Mouse (Mus musculus) neural tube, embryonic 15.5 days (tissue): Measurements from ENCODE around the gene Sirt2. TPM values are rescaled to one million over a fixed set of nuclear protein-coding genes. Genes with fewer than 3 reads are reported as not detected.

Experiments
- ATAC-seq: fragments of 200-750 bp; cut with Nextera tagmentation; 2 replicates; pipeline ENCODE4 v1.8.0; 2017; ENCODE audit warnings: mild to moderate bottlenecking, moderate TSS enrichment, moderate library complexity; ENCODE audit not compliant: low FRiP score
- H3K27ac ChIP-seq: fragments of 300-500 bp; sonication (generic); replicated peaks from 2 replicates; pipeline ENCODE4 v1.5.1; 2015; ENCODE audit warnings: mild to moderate bottlenecking, inconsistent platforms
- H3K27me3 ChIP-seq: fragments of 300-500 bp; sonication (generic); replicated peaks from 2 replicates; pipeline ENCODE4 v1.6.1; 2015; ENCODE audit warnings: inconsistent platforms
- H3K36me3 ChIP-seq: fragments of 300-500 bp; sonication (generic); 2 replicates; pipeline ENCODE4 v1.6.1; 2015; ENCODE audit warnings: inconsistent platforms
- H3K4me1 ChIP-seq: fragments of 300-500 bp; sonication (generic); 2 replicates; pipeline ENCODE4 v1.6.1; 2015; ENCODE audit warnings: inconsistent platforms
- H3K4me2 ChIP-seq: fragments of 300-500 bp; sonication (generic); 2 replicates; pipeline ENCODE4 v1.6.1; 2015; ENCODE audit warnings: inconsistent platforms, mild to moderate bottlenecking, moderate library complexity
- H3K4me3 ChIP-seq: fragments of 300-500 bp; sonication (generic); replicated peaks from 2 replicates; pipeline ENCODE4 v1.5.1; 2015; ENCODE audit warnings: mild to moderate bottlenecking, inconsistent platforms
- H3K9ac ChIP-seq: fragments of 300-500 bp; sonication (generic); replicated peaks from 2 replicates; pipeline ENCODE4 v1.6.1; 2015; ENCODE audit warnings: mild to moderate bottlenecking, inconsistent platforms
- H3K9me3 ChIP-seq: fragments of 300-500 bp; sonication (generic); replicated peaks from 2 replicates; pipeline ENCODE4 v1.6.1; 2016; ENCODE audit warnings: inconsistent platforms
- WGBS: fragments of 180-500 bp; shearing (Covaris S2); methylation state at CpG from one replicate; pipeline ENCODE4 v1.1.7; 2015; ENCODE audit warnings: mixed read lengths; 5-methylcytosine and 5-hydroxymethylcytosine counted together
- polyA plus RNA-seq: library from polyadenylated mRNA; unstranded; fragments of >200 nt; fragmentation: Nextera tagmentation; extraction: Ambion mirVana; gene quantifications from 2 replicates; pipeline ENCODE4 v1.2.1, GENCODE M21; 2015

Sirt2 gene
- 106 and 114 TPM in 2 replicates for polyA plus RNA-seq

- peak within 1 kb of the TSS; percentile 68 for H3K9ac ChIP-seq
- peaks cover 16% of the 10 kb centered on the region for H3K36me3 ChIP-seq
- H3K4me2 ChIP-seq = peak within 1 kb of the TSS; percentile 70
- peak; percentile 97 for ATAC-seq
- 0% methylated on average over 45 of the region's 45 CpGs for WGBS
- H3K27me3 ChIP-seq = no peaks in the 10 kb centered on the region
- peak within 1 kb of the TSS; percentile 69 for H3K4me3 ChIP-seq
- H3K27ac ChIP-seq = peak within 1 kb of the TSS; percentile 58; the same call in 1 of the 2 replicates
- no peaks in the 10 kb centered on the region for H3K9me3 ChIP-seq
- H3K4me1 ChIP-seq = peaks cover 39% of the 10 kb centered on the region
Observed at GRCm38 (mm10) chr7:28766173-28766879, at the start of gene Sirt2. Sirt2 (plus strand) TSS chr7:28766735.

GRCm38 (mm10) chr7:28717726-28718125 lies 48.8 kb upstream of the Sirt2 start:
- Histone ChIP-seq H3K4me2 (no peak overlapping the region), H3K4me1 (peaks cover 8% of the 10 kb centered on the region), H3K36me3 (no peaks in the 10 kb centered on the region), H3K27me3 (no peaks in the 10 kb centered on the region), H3K4me3 (no peak overlapping the region), H3K9ac (no peak overlapping the region), H3K9me3 (no peaks in the 10 kb centered on the region), H3K27ac (no peak overlapping the region)
- no peak for ATAC-seq
- 87% methylated on average over 10 of the region's 10 CpGs for WGBS

- WGBS = 59% methylated on average over 4 of the region's 4 CpGs
- Histone ChIP-seq H3K4me3 (no peak overlapping the region), H3K9me3 (no peaks in the 10 kb centered on the region), H3K9ac (no peak overlapping the region), H3K27me3 (no peaks in the 10 kb centered on the region), H3K27ac (no peak overlapping the region), H3K4me2 (no peak overlapping the region), H3K4me1 (peaks cover 8% of the 10 kb centered on the region), H3K36me3 (no peaks in the 10 kb centered on the region)
- no peak for ATAC-seq
Observed at GRCm38 (mm10) chr7:28719159-28719558, 47.4 kb upstream of the Sirt2 start.

- no peaks in the 10 kb centered on the region for H3K36me3 ChIP-seq
- H3K27me3 ChIP-seq = no peaks in the 10 kb centered on the region
- no peak overlapping the region for H3K4me2 ChIP-seq
- peaks cover 8% of the 10 kb centered on the region for H3K4me1 ChIP-seq
- H3K9me3 ChIP-seq = no peaks in the 10 kb centered on the region
- H3K27ac ChIP-seq = no peak overlapping the region
- H3K4me3 ChIP-seq = no peak overlapping the region
- no peak for ATAC-seq
- no peak overlapping the region for H3K9ac ChIP-seq
- 91% methylated on average over 2 of the region's 2 CpGs for WGBS
Observed at GRCm38 (mm10) chr7:28719650-28720049, 46.9 kb upstream of the Sirt2 start.

- H3K9me3 ChIP-seq = no peaks in the 10 kb centered on the region
- no peak overlapping the region for H3K27ac ChIP-seq
- no peaks in the 10 kb centered on the region for H3K27me3 ChIP-seq
- 52% methylated on average over 3 of the region's 3 CpGs for WGBS
- no peak for ATAC-seq
- no peak overlapping the region for H3K4me2 ChIP-seq
- peaks cover 8% of the 10 kb centered on the region for H3K4me1 ChIP-seq
- no peak overlapping the region for H3K4me3 ChIP-seq
- no peaks in the 10 kb centered on the region for H3K36me3 ChIP-seq
- no peak overlapping the region for H3K9ac ChIP-seq
Observed at GRCm38 (mm10) chr7:28720753-28721537, 45.6 kb upstream of the Sirt2 start.

GRCm38 (mm10) chr7:28722079-28722478 lies 44.5 kb upstream of the Sirt2 start:
- Histone ChIP-seq H3K27me3 (no peaks in the 10 kb centered on the region), H3K9ac (no peak overlapping the region), H3K4me2 (no peak overlapping the region), H3K4me1 (peaks cover 6% of the 10 kb centered on the region; the same call in 1 of the 2 replicates), H3K27ac (no peak overlapping the region), H3K9me3 (no peaks in the 10 kb centered on the region), H3K36me3 (no peaks in the 10 kb centered on the region), H3K4me3 (no peak overlapping the region)
- 95% methylated on average over 7 of the region's 7 CpGs for WGBS
- no peak for ATAC-seq

GRCm38 (mm10) chr7:28724613-28725012 lies 41.9 kb upstream of the Sirt2 start:
- no peaks in the 10 kb centered on the region for H3K27me3 ChIP-seq
- no peak overlapping the region for H3K4me3 ChIP-seq
- peaks cover 13% of the 10 kb centered on the region for H3K4me1 ChIP-seq
- 95% methylated on average over 2 of the region's 2 CpGs for WGBS
- no peak overlapping the region for H3K9ac ChIP-seq
- H3K36me3 ChIP-seq = no peaks in the 10 kb centered on the region
- H3K27ac ChIP-seq = no peak overlapping the region
- no peaks in the 10 kb centered on the region for H3K9me3 ChIP-seq
- ATAC-seq = no peak
- H3K4me2 ChIP-seq = no peak overlapping the region

- peak; percentile 78; the same call in 1 of the 2 replicates for ATAC-seq
Observed at GRCm38 (mm10) chr7:28726600-28726999, 39.9 kb upstream of the Sirt2 start.

GRCm38 (mm10) chr7:28727649-28728340 lies 38.7 kb upstream of the Sirt2 start:
- no peaks in the 10 kb centered on the region for H3K9me3 ChIP-seq
- H3K27ac ChIP-seq = no peak overlapping the region
- WGBS = 19% methylated on average over 10 of the region's 10 CpGs
- no peak overlapping the region for H3K4me2 ChIP-seq
- H3K27me3 ChIP-seq = peaks cover 11% of the 10 kb centered on the region
- H3K9ac ChIP-seq = no peak overlapping the region
- no peak overlapping the region for H3K4me3 ChIP-seq
- H3K36me3 ChIP-seq = no peaks in the 10 kb centered on the region
- no peak for ATAC-seq
- H3K4me1 ChIP-seq = peaks cover 18% of the 10 kb centered on the region

More at GRCm38 (mm10) chr7:28726600-28726999, 39.9 kb upstream of the Sirt2 start:
- H3K27ac ChIP-seq = no peak overlapping the region
- peak overlapping the region; percentile 48 for H3K4me2 ChIP-seq
- no peaks in the 10 kb centered on the region for H3K9me3 ChIP-seq
- no peak overlapping the region for H3K9ac ChIP-seq
- peaks cover 2% of the 10 kb centered on the region; the same call in 1 of the 2 replicates for H3K27me3 ChIP-seq
- H3K36me3 ChIP-seq = no peaks in the 10 kb centered on the region
- no peak overlapping the region for H3K4me3 ChIP-seq
- WGBS = 8% methylated on average over 14 of the region's 14 CpGs
- H3K4me1 ChIP-seq = peaks cover 13% of the 10 kb centered on the region

- H3K9me3 ChIP-seq = no peaks in the 10 kb centered on the region
- H3K27ac ChIP-seq = no peak overlapping the region
- WGBS = 3% methylated on average over 58 of the region's 58 CpGs
- H3K9ac ChIP-seq = peak overlapping the region; percentile 42; the same call in 1 of the 2 replicates
- ATAC-seq = peak; percentile 84
- H3K36me3 ChIP-seq = peaks cover 7% of the 10 kb centered on the region; the same call in 1 of the 2 replicates
- peak overlapping the region; percentile 44 for H3K4me3 ChIP-seq
- peaks cover 11% of the 10 kb centered on the region for H3K27me3 ChIP-seq
- peak overlapping the region; percentile 77 for H3K4me2 ChIP-seq
- peaks cover 16% of the 10 kb centered on the region for H3K4me1 ChIP-seq
Observed at GRCm38 (mm10) chr7:28732341-28733142, 34.0 kb upstream of the Sirt2 start.

GRCm38 (mm10) chr7:28733211-28733610 lies 33.3 kb upstream of the Sirt2 start:
- H3K9ac ChIP-seq = no peak overlapping the region
- peak; percentile 38 for ATAC-seq
- H3K27me3 ChIP-seq = peaks cover 11% of the 10 kb centered on the region
- H3K36me3 ChIP-seq = peaks cover 10% of the 10 kb centered on the region; the same call in 1 of the 2 replicates
- peak overlapping the region; percentile 77 for H3K4me2 ChIP-seq
- H3K9me3 ChIP-seq = no peaks in the 10 kb centered on the region
- WGBS = 6% methylated on average over 11 of the region's 11 CpGs
- no peak overlapping the region for H3K27ac ChIP-seq
- peak overlapping the region; percentile 44 for H3K4me3 ChIP-seq
- peaks cover 12% of the 10 kb centered on the region for H3K4me1 ChIP-seq
